Mouse (Mus musculus): ENCODE results near the gene Cdc37. TPM values are rescaled to one million over a fixed set of nuclear protein-coding genes. Genes with fewer than 3 reads are reported as not detected.

The Cdc37 gene
- polyA plus RNA-seq, 1 experiment, result 342 TPM

DNA sequence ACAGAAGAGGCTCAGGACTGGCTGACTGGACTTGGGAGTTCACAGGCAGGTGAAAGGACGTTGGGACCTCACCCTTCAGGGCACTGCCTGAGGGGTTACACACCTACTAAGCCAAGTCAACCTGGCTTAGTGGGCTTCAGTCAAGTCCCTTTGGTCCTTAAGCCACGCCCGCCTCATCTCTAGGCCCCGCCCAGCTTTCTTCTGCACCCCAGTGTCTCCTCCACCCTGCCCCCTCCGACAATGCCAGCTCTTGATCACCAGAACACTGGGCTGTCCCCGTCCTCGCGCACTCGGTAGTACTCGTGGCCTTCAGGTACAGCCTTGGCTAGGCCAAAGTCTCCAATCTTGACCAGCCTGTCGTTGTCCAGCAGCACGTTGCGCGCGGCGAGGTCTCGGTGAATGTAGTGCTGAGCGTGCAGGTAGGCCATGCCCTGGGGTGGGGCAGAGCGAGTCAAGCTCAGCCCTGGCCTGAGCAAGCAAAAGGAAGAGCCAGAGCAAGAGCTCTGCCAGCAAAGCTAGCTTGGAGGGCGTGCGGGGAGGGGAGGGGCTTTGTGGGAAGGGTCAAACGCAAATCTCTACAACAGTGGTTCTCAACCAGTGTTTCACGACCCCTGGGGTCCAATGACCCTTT is 42.1 kb downstream of the Cdc37 start:
- TF ChIP-seq CEBPB (IDR thresholded peaks at IDR 0.05; ENCODE audit: low read depth), result no peak
- no peak for TF ChIP-seq USF1 (IDR thresholded peaks at IDR 0.05; ENCODE audit: low read depth)
- no peaks in the 10 kb centered on the region for H3K36me3 ChIP-seq (ENCODE audit: control insufficient read depth, insufficient read depth)
- no peaks in the 10 kb centered on the region for H3K79me3 ChIP-seq (ENCODE audit: low read depth)
- H3K4me3 ChIP-seq (ENCODE audit: insufficient read depth, poor library complexity, severe bottlenecking), result no peak overlapping the region
- H3K79me2 ChIP-seq (ENCODE audit: control insufficient read depth, insufficient read depth), result no peaks in the 10 kb centered on the region
- no peaks in the 10 kb centered on the region for H3K27me3 ChIP-seq (ENCODE audit: control insufficient read depth, insufficient read depth, insufficient read length)
- no peak overlapping the region for H3ac ChIP-seq (ENCODE audit: control insufficient read depth, insufficient read length, low read depth)

GRCm38 (mm10) chr9:21105760-21106564 is 43.8 kb downstream of the Cdc37 start:
- Histone ChIP-seq H3ac (ENCODE audit: control insufficient read depth, insufficient read length, low read depth) (no peak overlapping the region), H3K36me3 (ENCODE audit: control insufficient read depth, insufficient read depth) (no peaks in the 10 kb centered on the region)

GRCm38 (mm10) chr9:21104814-21105213 is 45.0 kb downstream of the Cdc37 start:
- Histone ChIP-seq H3K79me3 (ENCODE audit: low read depth) (no peaks in the 10 kb centered on the region), H3K4me3 (ENCODE audit: insufficient read depth, poor library complexity, severe bottlenecking) (no peak overlapping the region)

More at GRCm38 (mm10) chr9:21105760-21106564, 43.8 kb downstream of the Cdc37 start:
- H3K27me3 ChIP-seq (ENCODE audit: control insufficient read depth, insufficient read depth, insufficient read length), result no peaks in the 10 kb centered on the region
- H3K79me3 ChIP-seq (ENCODE audit: low read depth), result no peaks in the 10 kb centered on the region
- no peaks in the 10 kb centered on the region for H3K79me2 ChIP-seq (ENCODE audit: control insufficient read depth, insufficient read depth)
- TF ChIP-seq MAX (IDR thresholded peaks at IDR 0.05), result no peak
- H3K4me3 ChIP-seq (ENCODE audit: insufficient read depth, poor library complexity, severe bottlenecking), result no peak overlapping the region

GRCm38 (mm10) chr9:21102076-21102475 is 47.7 kb downstream of the Cdc37 start:
- H3K4me3 ChIP-seq (ENCODE audit: insufficient read depth, poor library complexity, severe bottlenecking), result no peak overlapping the region
- no peak for TF ChIP-seq USF1 (IDR thresholded peaks at IDR 0.05; ENCODE audit: low read depth)
- no peak for TF ChIP-seq MAX (IDR thresholded peaks at IDR 0.05)
- TF ChIP-seq CEBPB (IDR thresholded peaks at IDR 0.05; ENCODE audit: low read depth), result no peak
- TF ChIP-seq MYOG (IDR thresholded peaks at IDR 0.05; ENCODE audit: control insufficient read depth, extremely low read depth, insufficient read length), result no peak
- no peak for TF ChIP-seq MYOD1 (IDR thresholded peaks at IDR 0.05; ENCODE audit: control insufficient read depth, insufficient read length, low read depth)
- no peak for TF ChIP-seq CTCF (IDR thresholded peaks at IDR 0.05; ENCODE audit: control insufficient read depth, insufficient read depth, insufficient read length)
- no peak for TF ChIP-seq FOSL1 (IDR thresholded peaks at IDR 0.05; ENCODE audit: insufficient read depth, low read length, poor library complexity, severe bottlenecking)
- no peak overlapping the region for H3ac ChIP-seq (ENCODE audit: control insufficient read depth, insufficient read length, low read depth)
- no peaks in the 10 kb centered on the region for H3K79me2 ChIP-seq (ENCODE audit: control insufficient read depth, insufficient read depth)
- H3K27me3 ChIP-seq (ENCODE audit: control insufficient read depth, insufficient read depth, insufficient read length), result no peaks in the 10 kb centered on the region
- no peaks in the 10 kb centered on the region for H3K79me3 ChIP-seq (ENCODE audit: low read depth)
- H3K36me3 ChIP-seq (ENCODE audit: control insufficient read depth, insufficient read depth), result no peaks in the 10 kb centered on the region

More at GRCm38 (mm10) chr9:21104814-21105213, 45.0 kb downstream of the Cdc37 start:
- Histone ChIP-seq H3ac (ENCODE audit: control insufficient read depth, insufficient read length, low read depth) (no peak overlapping the region), H3K79me2 (ENCODE audit: control insufficient read depth, insufficient read depth) (no peaks in the 10 kb centered on the region), H3K36me3 (ENCODE audit: control insufficient read depth, insufficient read depth) (no peaks in the 10 kb centered on the region), H3K27me3 (ENCODE audit: control insufficient read depth, insufficient read depth, insufficient read length) (no peaks in the 10 kb centered on the region)
- TF ChIP-seq MAX (IDR thresholded peaks at IDR 0.05) (no peak), CTCF (IDR thresholded peaks at IDR 0.05; ENCODE audit: control insufficient read depth, insufficient read depth, insufficient read length) (no peak), CEBPB (IDR thresholded peaks at IDR 0.05; ENCODE audit: low read depth) (no peak), MYOG (IDR thresholded peaks at IDR 0.05; ENCODE audit: control insufficient read depth, extremely low read depth, insufficient read length) (no peak), MYOD1 (IDR thresholded peaks at IDR 0.05; ENCODE audit: control insufficient read depth, insufficient read length, low read depth) (no peak), FOSL1 (IDR thresholded peaks at IDR 0.05; ENCODE audit: insufficient read depth, low read length, poor library complexity, severe bottlenecking) (no peak), USF1 (IDR thresholded peaks at IDR 0.05; ENCODE audit: low read depth) (no peak)

- Histone ChIP-seq H3K79me2 (ENCODE audit: control insufficient read depth, insufficient read depth) (no peaks in the 10 kb centered on the region), H3ac (ENCODE audit: control insufficient read depth, insufficient read length, low read depth) (no peak overlapping the region), H3K4me3 (ENCODE audit: insufficient read depth, poor library complexity, severe bottlenecking) (no peak overlapping the region), H3K36me3 (ENCODE audit: control insufficient read depth, insufficient read depth) (no peaks in the 10 kb centered on the region), H3K27me3 (ENCODE audit: control insufficient read depth, insufficient read depth, insufficient read length) (no peaks in the 10 kb centered on the region), H3K79me3 (ENCODE audit: low read depth) (no peaks in the 10 kb centered on the region)
- TF ChIP-seq MYOD1 (IDR thresholded peaks at IDR 0.05; ENCODE audit: control insufficient read depth, insufficient read length, low read depth), result no peak
- no peak for TF ChIP-seq MAX (IDR thresholded peaks at IDR 0.05)
- no peak for TF ChIP-seq MYOG (IDR thresholded peaks at IDR 0.05; ENCODE audit: control insufficient read depth, extremely low read depth, insufficient read length)
- no peak for TF ChIP-seq CTCF (IDR thresholded peaks at IDR 0.05; ENCODE audit: control insufficient read depth, insufficient read depth, insufficient read length)
- TF ChIP-seq FOSL1 (IDR thresholded peaks at IDR 0.05; ENCODE audit: insufficient read depth, low read length, poor library complexity, severe bottlenecking), result no peak
- no peak for TF ChIP-seq USF1 (IDR thresholded peaks at IDR 0.05; ENCODE audit: low read depth)
- no peak for TF ChIP-seq CEBPB (IDR thresholded peaks at IDR 0.05; ENCODE audit: low read depth)
These were observed 49.2 kb downstream of the Cdc37 start for GRCm38 (mm10) chr9:21100447-21101161.
